Mouse (Mus musculus) thymus, adult 2 months (tissue): ENCODE measurements around the gene Aco2.

Source experiments
- CTCF ChIP-seq: fragments of 200-500 bp; IDR thresholded peaks from 2 replicates; pipeline ENCODE4 v1.5.1; 2012; ENCODE audit warnings: mild to moderate bottlenecking, control low read depth, low read length, moderate library complexity, borderline replicate concordance; ENCODE audit not compliant: control insufficient read depth, poor library complexity, insufficient read depth; ENCODE audit errors: extremely low read depth
- POLR2A ChIP-seq: fragments of 200-500 bp; IDR thresholded peaks from 2 replicates; pipeline ENCODE4 v1.6.1; 2012; ENCODE audit warnings: mild to moderate bottlenecking, low read length, control low read depth, moderate library complexity; ENCODE audit not compliant: control insufficient read depth, poor library complexity, insufficient read depth; ENCODE audit errors: extremely low read depth

GRCm38 (mm10) chr15:81915663-81916062 is 43.6 kb downstream of the Aco2 start:
- TF ChIP-seq CTCF, result no peak
- no peak for TF ChIP-seq POLR2A
